Mouse (Mus musculus) embryonic fibroblast, embryonic 13.5 days (primary cell): ENCODE data around the gene Kdelc2.

Source experiments
- CTCF ChIP-seq: IDR thresholded peaks from 2 replicates; pipeline ENCODE4 v1.5.1; 2011; ENCODE audit warnings: mild to moderate bottlenecking, control low read depth, low read length, moderate library complexity, borderline replicate concordance; ENCODE audit not compliant: insufficient read depth
- POLR2A ChIP-seq: IDR thresholded peaks from 2 replicates; pipeline ENCODE4 v1.6.1; 2011; ENCODE audit warnings: low read depth, mild to moderate bottlenecking, control low read depth, low read length, moderate library complexity

GRCm38 (mm10) chr9:53353161-53353560 lies 30.7 kb upstream of the Kdelc2 start:
- TF ChIP-seq POLR2A, result no peak
- TF ChIP-seq CTCF, result no peak
